Mouse (Mus musculus): Measurements from ENCODE around the gene Adarb2.

Gene Adarb2

DNA sequence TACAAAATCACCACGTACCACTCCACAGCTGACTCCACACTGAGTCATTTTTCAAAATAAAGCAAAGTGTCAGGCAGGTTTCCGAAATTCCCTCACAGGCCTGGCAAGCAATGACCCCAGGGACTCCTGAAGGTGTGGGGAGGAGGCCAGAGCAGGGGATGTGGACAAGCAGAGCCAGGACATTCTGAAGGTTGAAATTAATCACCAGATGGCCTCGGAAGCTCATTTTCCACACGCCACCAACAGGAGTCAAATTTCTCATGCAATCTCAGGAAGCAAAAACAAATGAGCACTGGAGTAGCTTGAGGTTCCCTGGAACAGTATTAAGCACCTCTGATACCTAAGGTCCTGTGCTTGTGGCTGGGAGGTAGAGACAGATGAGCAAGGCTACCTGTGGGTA lies 580.0 kb downstream of the Adarb2 start:
- DNase-seq (ENCODE audit: extremely low spot score, low read depth, low spot score): no peak

- DNase-seq (ENCODE audit: extremely low spot score, low read depth, low spot score): no peak
Observed at GRCm38 (mm10) chr13:8783686-8784307, 581.1 kb downstream of the Adarb2 start.

DNA sequence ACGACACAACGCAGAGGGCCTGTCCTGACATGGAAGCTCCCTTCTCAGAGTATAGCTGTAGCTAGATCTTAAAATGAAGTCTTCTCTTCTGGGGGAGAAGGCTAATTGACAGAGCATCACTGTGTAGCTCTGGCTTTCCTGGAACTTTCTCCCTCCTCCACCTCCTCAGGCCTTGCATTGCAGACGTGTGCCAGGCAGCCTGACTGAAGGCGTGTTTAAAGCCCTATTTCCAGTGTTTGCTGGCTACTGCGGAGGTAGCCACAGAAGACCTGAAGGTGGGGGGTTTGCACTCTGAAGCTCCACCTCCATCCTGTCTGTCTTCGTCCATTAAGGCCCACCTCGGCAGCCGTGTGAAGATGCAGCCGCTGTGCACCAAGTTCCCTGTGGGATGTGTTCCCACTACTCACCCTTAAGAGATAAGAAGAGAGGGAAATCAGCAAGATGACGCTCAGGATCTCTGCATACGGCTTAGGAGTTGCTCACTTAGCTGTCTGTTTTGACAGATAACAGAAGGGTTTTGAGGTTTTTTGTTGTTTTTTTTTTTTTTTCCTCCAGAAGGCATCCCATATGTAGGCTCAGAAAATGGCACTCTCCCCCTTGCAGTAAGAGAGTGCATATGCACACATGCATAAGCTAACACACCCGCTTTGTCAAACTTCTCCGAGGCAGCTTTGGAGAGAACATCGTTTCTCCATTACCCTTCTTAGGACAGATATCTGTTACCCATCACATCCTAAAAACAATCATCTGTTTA lies 581.8 kb downstream of the Adarb2 start:
- no peak for DNase-seq (ENCODE audit: extremely low spot score, low read depth, low spot score)

DNA sequence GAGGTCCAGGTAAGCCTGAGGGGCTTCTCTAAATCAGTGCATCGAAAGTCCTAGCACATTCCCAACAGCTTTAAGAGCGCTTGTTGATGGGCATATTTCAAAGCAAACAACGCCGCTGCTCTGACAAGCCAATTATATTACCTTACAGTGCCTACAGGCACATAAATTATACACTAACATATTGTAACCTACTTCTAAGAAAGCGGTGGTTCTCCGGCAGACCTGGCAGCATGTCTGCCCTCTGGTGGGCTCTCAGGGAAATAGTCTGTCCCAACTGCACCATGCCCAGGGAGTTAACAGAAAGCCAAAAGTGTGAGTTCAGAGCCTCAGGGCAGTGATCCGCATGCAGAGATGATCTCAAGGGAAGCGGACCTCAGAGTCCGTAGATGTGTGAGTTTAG lies 582.5 kb downstream of the Adarb2 start:
- no peak for DNase-seq (ENCODE audit: extremely low spot score, low read depth, low spot score)

GRCm38 (mm10) chr13:8793217-8793616 lies 590.6 kb downstream of the Adarb2 start:
- no peak for DNase-seq (ENCODE audit: extremely low spot score, low read depth, low spot score)

DNA sequence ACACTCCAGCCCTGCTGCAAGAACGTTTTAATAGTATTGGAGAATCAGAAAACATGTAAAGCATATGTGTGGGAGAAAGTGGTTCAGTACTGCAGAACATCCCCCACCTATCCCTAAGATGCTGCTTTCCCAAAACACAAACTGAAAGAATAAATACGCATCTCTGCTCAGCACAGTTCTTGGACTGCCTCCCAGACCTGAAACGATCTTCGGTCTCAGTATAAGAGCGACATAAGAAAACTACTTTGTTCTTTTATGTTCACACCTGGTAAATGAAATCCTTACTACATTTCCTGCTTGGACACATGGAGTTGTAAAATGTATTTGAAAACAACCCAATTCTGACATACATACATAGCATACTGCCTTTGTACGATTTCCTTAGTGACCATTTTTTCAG lies 597.9 kb downstream of the Adarb2 start:
- DNase-seq (ENCODE audit: extremely low spot score, low read depth, low spot score): no peak

GRCm38 (mm10) chr13:8805931-8806330 lies 603.3 kb downstream of the Adarb2 start:
- DNase-seq (ENCODE audit: extremely low spot score, low read depth, low spot score): no peak

Data from hindlimb bud, embryonic 11.5 days (tissue).